Mouse (Mus musculus): ENCODE data around the gene Pax7.

GRCm38 (mm10) chr4:139782926-139783467, 50.3 kb downstream of the Pax7 start:
- no peak for TF ChIP-seq POLR2A (IDR thresholded peaks at IDR 0.05; ENCODE audit: borderline replicate concordance, extremely low read depth, low read depth, low read length)
- no peak for TF ChIP-seq CTCF (IDR thresholded peaks at IDR 0.05; ENCODE audit: insufficient read depth, low read length)

Data from lung, adult 2 months (tissue).